ENCODE assay signal across 17 mouse cellular contexts in genomic region chr15:74459345-74459975, GRCm38 (mm10).
DNase-seq lines count a peak whose midpoint lies in the region; ATAC-seq and TF ChIP-seq lines count a peak whose summit lies in the region.
"Had no signal": no experiment of that assay in that cellular context is flagged by ENCODE, and none has a peak within 500 bp of the region (broad histone marks: within the 10 kb centered on the region; RNA-seq: fewer than 3 reads in every experiment).

No protein-coding gene starts in this region.

- H3K36me3 ChIP-seq in forebrain, postnatal 0 days (ENCODE audit: insufficient read depth): no peaks in the 10 kb centered on the region
- H3K36me3 ChIP-seq in forebrain, embryonic 12.5 days (replicated peaks): no peaks in the 10 kb centered on the region
- H3K36me3 ChIP-seq: intestine, embryonic 15.5 days; neural tube, embryonic 15.5 days had no signal

- H3K9ac ChIP-seq in forebrain, postnatal 0 days: no peak overlapping the region
- H3K9ac ChIP-seq in forebrain, embryonic 12.5 days: no peak overlapping the region
- H3K9ac ChIP-seq: intestine, embryonic 15.5 days; neural tube, embryonic 15.5 days had no signal

- 54% methylated on average over 12 of the region's 12 CpGs for WGBS in forebrain, postnatal 0 days
- 84% methylated on average over 12 of the region's 12 CpGs for WGBS in forebrain, embryonic 12.5 days

- TF ChIP-seq CTCF in forebrain, postnatal 0 days (IDR thresholded peaks at IDR 0.05; ENCODE audit: low read depth): peak; percentile 51
- peak; percentile 23 for TF ChIP-seq CTCF in left cerebral cortex, adult 2 months (IDR thresholded peaks at IDR 0.05)
- peak; percentile 26; the same call in 1 of the 2 replicates for TF ChIP-seq CTCF in cortical plate, adult 2 months (IDR thresholded peaks at IDR 0.05; ENCODE audit: extremely low read depth, insufficient read depth, low read length)

- intact Hi-C loops in left cerebral cortex, adult 2 months (cut with DNase I): no loop called here

- no peaks in the 10 kb centered on the region for H3K27me3 ChIP-seq in forebrain, postnatal 0 days (ENCODE audit: insufficient read depth, low read length)
- no peaks in the 10 kb centered on the region for H3K27me3 ChIP-seq in forebrain, embryonic 12.5 days
- H3K27me3 ChIP-seq: intestine, embryonic 15.5 days; neural tube, embryonic 15.5 days had no signal

- no peak for TF ChIP-seq POLR2A in cortical plate, adult 2 months (IDR thresholded peaks at IDR 0.05; ENCODE audit: extremely low read depth, insufficient read depth, low read length)

- DNase-seq in forebrain, postnatal 0 days: no peak
- no peak for DNase-seq in left cerebral cortex, adult 2 months (ENCODE audit: extremely low spot score in 1 of 2, low spot score in 2 of 2)
- DNase-seq in left cerebral cortex, adult 11 months (ENCODE audit: low spot score): no peak
- DNase-seq in retina, embryonic 14.5 days (ENCODE audit: low spot score): peak; percentile 12
- no peak for DNase-seq in heart, adult 11 months
- DNase-seq: adrenal gland, postnatal 36 days; B cell, adult 2 months; gastrocnemius, postnatal 10 days; kidney, adult 9 months; kidney, postnatal 4 days; lung, adult 18-20 months; lung, postnatal 36 days had no signal

- H3K4me3 ChIP-seq in forebrain, postnatal 0 days (ENCODE audit: low read depth, low read length): no peak overlapping the region
- H3K4me3 ChIP-seq in forebrain, embryonic 12.5 days (replicated peaks): no peak overlapping the region
- H3K4me3 ChIP-seq in left cerebral cortex, adult 2 months: no peak overlapping the region
- H3K4me3 ChIP-seq in cortical plate, adult 2 months (ENCODE audit: insufficient read depth, low read length): no peak overlapping the region
- H3K4me3 ChIP-seq: intestine, embryonic 15.5 days; neural tube, embryonic 15.5 days had no signal

- H3K4me1 ChIP-seq in forebrain, postnatal 0 days (ENCODE audit: insufficient read depth): peaks cover 6% of the 10 kb centered on the region; the same call in 1 of the 2 replicates
- H3K4me1 ChIP-seq in forebrain, embryonic 12.5 days: peaks cover 8% of the 10 kb centered on the region
- H3K4me1 ChIP-seq in cortical plate, adult 2 months (ENCODE audit: control insufficient read depth, insufficient read depth, low read length): peaks cover 7% of the 10 kb centered on the region

- no peak overlapping the region for H3K4me2 ChIP-seq in forebrain, postnatal 0 days (ENCODE audit: low read depth)
- no peak overlapping the region for H3K4me2 ChIP-seq in forebrain, embryonic 12.5 days
- H3K4me2 ChIP-seq: intestine, embryonic 15.5 days; liver, embryonic 11.5 days; neural tube, embryonic 15.5 days had no signal

- no peak overlapping the region; the same call in 1 of the 2 replicates for H3K27ac ChIP-seq in forebrain, postnatal 0 days (ENCODE audit: low read depth, low read length)
- no peak overlapping the region for H3K27ac ChIP-seq in forebrain, embryonic 12.5 days
- no peak overlapping the region for H3K27ac ChIP-seq in left cerebral cortex, adult 2 months
- no peak overlapping the region for H3K27ac ChIP-seq in cortical plate, adult 2 months (ENCODE audit: insufficient read depth, low read length)
- H3K27ac ChIP-seq: intestine, embryonic 15.5 days; neural tube, embryonic 15.5 days had no signal

- ATAC-seq in forebrain, postnatal 0 days: peak; percentile 63
- ATAC-seq in forebrain, embryonic 12.5 days (ENCODE audit: low FRiP score): no peak
- ATAC-seq: intestine, embryonic 15.5 days had no signal

- no peaks in the 10 kb centered on the region for H3K9me3 ChIP-seq in forebrain, postnatal 0 days (ENCODE audit: low read length)
- H3K9me3 ChIP-seq in forebrain, embryonic 12.5 days: no peaks in the 10 kb centered on the region
- H3K9me3 ChIP-seq: intestine, embryonic 15.5 days; neural tube, embryonic 15.5 days had no signal
